Mouse (Mus musculus): ENCODE results near the gene Zfp655. TPM values are rescaled to one million over a fixed set of nuclear protein-coding genes. Genes with fewer than 3 reads are reported as not detected.

Zfp655 gene
- total and polyA plus RNA-seq, 3 experiments: 18.1 to 24.6 (median 20.7) TPM

- no peak for TF ChIP-seq RAD21 (IDR thresholded peaks at IDR 0.05; ENCODE audit: low read depth, low read length)
- no peak for TF ChIP-seq ZMIZ1 (IDR thresholded peaks at IDR 0.05; ENCODE audit: low read depth, low read length)
- TF ChIP-seq JUN (IDR thresholded peaks at IDR 0.05; ENCODE audit: insufficient read depth, low read depth, low read length): no peak
- Histone ChIP-seq H3K9ac (ENCODE audit: insufficient read depth, low read depth) (no peak overlapping the region), H3K79me2 (replicated peaks; ENCODE audit: control insufficient read depth, extremely low read depth, insufficient read depth, poor library complexity, severe bottlenecking) (no peaks in the 10 kb centered on the region), H3K4me3 (replicated peaks in 1 of 3; ENCODE audit: low read depth in 2 of 3, low read length in 2 of 3, poor library complexity in 1 of 3) (no peak overlapping the region), H3K4me1 (ENCODE audit: control insufficient read depth in 1 of 2, insufficient read depth in 2 of 2) (no peaks in the 10 kb centered on the region), H3K9me3 (replicated peaks; ENCODE audit: low read length) (no peaks in the 10 kb centered on the region), H3K27ac (ENCODE audit: insufficient read depth, low read depth) (no peak overlapping the region), H3K4me2 (ENCODE audit: insufficient read depth, low read depth, poor library complexity, severe bottlenecking) (no peak overlapping the region), H3K27me3 (replicated peaks) (no peaks in the 10 kb centered on the region), H3K36me3 (replicated peaks in 1 of 2; ENCODE audit: control insufficient read depth in 1 of 2, insufficient read depth in 1 of 2, low read length in 1 of 2) (peaks cover 29 to 68% of the 10 kb centered on the region in 2 experiments)
- in situ Hi-C loops (cut with MboI; ENCODE audit: low pct_ligation_motif_present, low pct_unique_long_range_greater_than_20kb, low sequenced_read_pairs) (no loop called here), dilution Hi-C loops (cut with MboI; ENCODE audit: extremely low pct_ligation_motif_present, extremely low pct_unique_long_range_greater_than_20kb, low sequenced_read_pairs) (no loop called here)
- DNase-seq (ENCODE audit: extremely low read depth): no peak
Measured at GRCm38 (mm10) chr5:145218206-145218605, 13.3 kb upstream of the Zfp655 start.

GRCm38 (mm10) chr5:145218671-145219070, 12.8 kb upstream of the Zfp655 start:
- no peak overlapping the region for H3K9ac ChIP-seq (ENCODE audit: insufficient read depth, low read depth)
- no peak overlapping the region for H3K4me2 ChIP-seq (ENCODE audit: insufficient read depth, low read depth, poor library complexity, severe bottlenecking)
- dilution Hi-C loops (cut with MboI; ENCODE audit: extremely low pct_ligation_motif_present, extremely low pct_unique_long_range_greater_than_20kb, low sequenced_read_pairs): no loop called here
- no peak for TF ChIP-seq JUN (IDR thresholded peaks at IDR 0.05; ENCODE audit: insufficient read depth, low read depth, low read length)
- no peak for TF ChIP-seq PAX5 (IDR thresholded peaks at IDR 0.05; ENCODE audit: low read length)
- TF ChIP-seq MAZ (IDR thresholded peaks at IDR 0.05; ENCODE audit: low read depth, low read length): no peak
- TF ChIP-seq MEF2A (IDR thresholded peaks at IDR 0.05; ENCODE audit: borderline replicate concordance, low read depth, low read length): no peak
- TF ChIP-seq POLR2A (IDR thresholded peaks at IDR 0.05; ENCODE audit: low read depth, low read length): no peak
- no peak for TF ChIP-seq MAX (IDR thresholded peaks at IDR 0.05; ENCODE audit: low read length)
- TF ChIP-seq CTCF (conservative IDR thresholded peaks at IDR 0.05 in 1 of 2, IDR thresholded peaks at IDR 0.05 in 1 of 2; ENCODE audit: low read depth in 2 of 2, low read length in 2 of 2): no peak
- TF ChIP-seq TBP (conservative IDR thresholded peaks at IDR 0.05; ENCODE audit: low read depth, low read length): no peak
- no peak for TF ChIP-seq TCF12 (IDR thresholded peaks at IDR 0.05; ENCODE audit: low read depth, low read length)
- no peak for TF ChIP-seq HCFC1 (IDR thresholded peaks at IDR 0.05; ENCODE audit: low read depth, low read length)
- TF ChIP-seq JUND (conservative IDR thresholded peaks at IDR 0.05; ENCODE audit: low read depth, low read length): no peak
- TF ChIP-seq MYC (IDR thresholded peaks at IDR 0.05; ENCODE audit: low read depth, low read length): no peak
- TF ChIP-seq USF2 (conservative IDR thresholded peaks at IDR 0.05; ENCODE audit: low read depth, low read length): no peak
- TF ChIP-seq ETS1 (conservative IDR thresholded peaks at IDR 0.05; ENCODE audit: low read depth, low read length): no peak
- no peak for TF ChIP-seq ELF1 (IDR thresholded peaks at IDR 0.05; ENCODE audit: low read depth, low read length)
- TF ChIP-seq E2F4 (IDR thresholded peaks at IDR 0.05; ENCODE audit: insufficient replicate concordance, low read depth, low read length): no peak
- TF ChIP-seq NRF1 (IDR thresholded peaks at IDR 0.05; ENCODE audit: low read depth, low read length): no peak
- no peak for TF ChIP-seq ZNF384 (IDR thresholded peaks at IDR 0.05; ENCODE audit: low read depth, low read length)
- no peak for TF ChIP-seq RAD21 (IDR thresholded peaks at IDR 0.05; ENCODE audit: low read depth, low read length)
- H3K4me1 ChIP-seq (ENCODE audit: control insufficient read depth in 1 of 2, insufficient read depth in 2 of 2): no peaks in the 10 kb centered on the region
- in situ Hi-C loops (cut with MboI; ENCODE audit: low pct_ligation_motif_present, low pct_unique_long_range_greater_than_20kb, low sequenced_read_pairs): no loop called here
- H3K79me2 ChIP-seq (replicated peaks; ENCODE audit: control insufficient read depth, extremely low read depth, insufficient read depth, poor library complexity, severe bottlenecking): no peaks in the 10 kb centered on the region
- H3K27ac ChIP-seq (ENCODE audit: insufficient read depth, low read depth): no peak overlapping the region
- H3K9me3 ChIP-seq (replicated peaks; ENCODE audit: low read length): no peaks in the 10 kb centered on the region
- no peak overlapping the region for H3K4me3 ChIP-seq (replicated peaks in 1 of 3; ENCODE audit: low read depth in 2 of 3, low read length in 2 of 3, poor library complexity in 1 of 3)
- no peak for DNase-seq (ENCODE audit: extremely low read depth)
- peaks cover 29 to 64% of the 10 kb centered on the region in 2 experiments for H3K36me3 ChIP-seq (replicated peaks in 1 of 2; ENCODE audit: control insufficient read depth in 1 of 2, insufficient read depth in 1 of 2, low read length in 1 of 2)
- H3K27me3 ChIP-seq (replicated peaks): no peaks in the 10 kb centered on the region
